Mouse (Mus musculus) mammary gland, adult 2 months (tissue): Measurements from ENCODE around the gene Bbof1. TPM values are rescaled to one million over a fixed set of nuclear protein-coding genes. Genes with fewer than 3 reads are reported as not detected.

ENCODE experiments used
- polyA plus RNA-seq: library from polyadenylated mRNA; depleted of rRNA; stranded (reverse); fragments of >200 nt; gene quantifications from 2 replicates; pipeline ENCODE4 v1.2.3, GENCODE M21; 2012; ENCODE audit warnings: low replicate concordance; rRNA removed

Bbof1 gene
- 0.11 and 0.32 TPM in 2 replicates for polyA plus RNA-seq

GRCm38 (mm10) chr12:84408819-84409507, at the start of gene Bbof1, which contains the start of gene Entpd5:
Bbof1 (plus strand) TSS chr12:84409071.
Entpd5 (minus strand) TSS chr12:84409029.

GRCm38 (mm10) chr12:84361555-84362489, 47.0 kb upstream of the Bbof1 start, which contains the start of the genes Coq6 and Fam161b:
Coq6 (plus strand) TSS chr12:84361657.
Fam161b (minus strand) TSS chr12:84361833.

GRCm38 (mm10) chr12:84416834-84417604, 8.1 kb downstream of the Bbof1 start, which contains the start of gene Rnf113a2:
Rnf113a2 (plus strand) TSS chr12:84417196.

GRCm38 (mm10) chr12:84450718-84451646, 42.1 kb downstream of the Bbof1 start, which contains the start of the genes Aldh6a1 and Lin52:
Aldh6a1 (minus strand) TSS chr12:84451004.
Lin52 (plus strand) TSS chr12:84451422.

Other genes starting within 250 kb of the Bbof1 start
- gene Elmsan1, start 190.2 kb upstream of the Bbof1 start, polyA plus RNA-seq: 16.9 and 31.0 TPM in 2 replicates
- 9.0 and 17.3 TPM in 2 replicates for gene Ptgr2, start 123.8 kb upstream of the Bbof1 start, polyA plus RNA-seq
- 14.3 and 25.5 TPM in 2 replicates for gene Zfp410, start 92.2 kb upstream of the Bbof1 start, polyA plus RNA-seq
- gene Coq6, start 47.4 kb upstream of the Bbof1 start, polyA plus RNA-seq: 56.7 and 97.7 TPM in 2 replicates
- 0.73 and 1.6 TPM in 2 replicates for gene Fam161b, start 47.2 kb upstream of the Bbof1 start, polyA plus RNA-seq
- gene Entpd5, start within 50 bp of the Bbof1 start, polyA plus RNA-seq: 9.5 and 21.1 TPM in 2 replicates
- gene Rnf113a2, start 8.1 kb downstream of the Bbof1 start, polyA plus RNA-seq: 2.7 and 4.5 TPM in 2 replicates
- gene Aldh6a1, start 41.9 kb downstream of the Bbof1 start, polyA plus RNA-seq: 47.1 and 147 TPM in 2 replicates
- 10.2 and 27.2 TPM in 2 replicates for gene Lin52, start 42.4 kb downstream of the Bbof1 start, polyA plus RNA-seq
- not detected in 2 replicates for gene Vsx2, start 160.7 kb downstream of the Bbof1 start, polyA plus RNA-seq
- 24.8 and 40.2 TPM in 2 replicates for gene Abcd4, start 208.3 kb downstream of the Bbof1 start, polyA plus RNA-seq
- gene Vrtn, start 231.9 kb downstream of the Bbof1 start, polyA plus RNA-seq: not detected in 2 replicates